Mouse (Mus musculus): Measurements from ENCODE around the gene Kcna10. TPM values are rescaled to one million over a fixed set of nuclear protein-coding genes. Genes with fewer than 3 reads are reported as not detected.

Gene Kcna10
- polyA plus RNA-seq (2012; fragmentation: generic; extraction: Trizol) = not detected
- long read RNA-seq, experiment 1 = 0 reads
- long read RNA-seq, experiment 2 = 0 reads

DNA sequence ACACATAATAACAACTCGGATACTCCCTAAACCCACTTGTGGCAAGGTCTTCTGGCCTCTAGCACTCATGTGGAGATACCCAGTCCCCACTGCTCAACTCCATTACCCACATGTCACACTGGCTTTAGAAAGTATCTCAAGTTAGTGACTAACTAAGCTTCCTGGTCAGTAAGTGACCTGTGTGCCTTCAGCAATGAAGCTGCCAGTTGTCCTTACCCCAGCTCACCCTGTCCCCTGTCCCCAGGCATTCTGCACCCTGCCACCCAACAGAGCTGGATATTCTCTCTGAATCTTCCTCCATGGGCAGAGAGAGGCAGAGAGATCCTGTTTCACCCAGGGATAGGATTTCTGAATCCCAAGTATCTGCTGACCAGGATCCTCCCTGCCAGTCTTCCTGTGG, at the start of gene Kcna10:
TSS of gene Kcna10 (plus strand) at position 301 of the 400 bp plus-strand sequence.
- Histone ChIP-seq H3K4me3 (ENCODE audit: insufficient read depth, poor library complexity, severe bottlenecking) (no peak within 1 kb of the TSS), H3K36me3 (ENCODE audit: control insufficient read depth, insufficient read depth) (no peaks in the 10 kb centered on the region), H3ac (ENCODE audit: control insufficient read depth, insufficient read length, low read depth) (no peak within 1 kb of the TSS), H3K79me2 (ENCODE audit: control insufficient read depth, insufficient read depth) (no peaks in the 10 kb centered on the region), H3K27me3 (ENCODE audit: control insufficient read depth, insufficient read depth, insufficient read length) (peaks cover 41% of the 10 kb centered on the region), H3K79me3 (ENCODE audit: low read depth) (no peaks in the 10 kb centered on the region)
- TF ChIP-seq CEBPB (IDR thresholded peaks at IDR 0.05; ENCODE audit: low read depth) = no peak
- no peak for TF ChIP-seq USF1 (IDR thresholded peaks at IDR 0.05; ENCODE audit: low read depth)
- TF ChIP-seq FOSL1 (IDR thresholded peaks at IDR 0.05; ENCODE audit: insufficient read depth, low read length, poor library complexity, severe bottlenecking) = no peak
- no peak for TF ChIP-seq MYOD1 (IDR thresholded peaks at IDR 0.05; ENCODE audit: control insufficient read depth, insufficient read length, low read depth)
- TF ChIP-seq CTCF (IDR thresholded peaks at IDR 0.05; ENCODE audit: control insufficient read depth, insufficient read depth, insufficient read length) = no peak
- no peak for TF ChIP-seq MYOG (IDR thresholded peaks at IDR 0.05; ENCODE audit: control insufficient read depth, extremely low read depth, insufficient read length)
- TF ChIP-seq MAX (IDR thresholded peaks at IDR 0.05) = no peak

DNA sequence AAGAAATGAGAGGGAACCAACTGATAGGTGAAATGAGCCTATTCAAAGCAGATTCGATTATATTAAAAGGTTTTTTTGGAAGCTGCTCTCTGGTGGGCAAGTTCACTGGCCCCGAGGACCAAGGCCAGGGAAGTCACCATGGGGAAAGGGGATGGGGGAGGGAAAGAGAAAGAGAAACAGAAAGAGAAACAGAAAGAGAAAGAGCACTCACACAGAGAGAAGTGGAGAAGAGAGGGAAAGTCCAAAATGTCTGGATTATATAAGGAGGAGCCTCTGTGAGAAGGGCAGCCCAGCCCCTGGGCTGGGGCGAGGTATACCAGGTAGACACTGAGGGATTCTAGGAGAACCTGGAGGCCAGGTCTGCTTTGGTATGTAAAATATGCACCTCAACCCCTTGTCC, 48.4 kb upstream of the Kcna10 start:
- no peak overlapping the region for H3ac ChIP-seq (ENCODE audit: control insufficient read depth, insufficient read length, low read depth)
- no peaks in the 10 kb centered on the region for H3K79me3 ChIP-seq (ENCODE audit: low read depth)
- peaks cover 4% of the 10 kb centered on the region for H3K27me3 ChIP-seq (ENCODE audit: control insufficient read depth, insufficient read depth, insufficient read length)
- TF ChIP-seq CEBPB (IDR thresholded peaks at IDR 0.05; ENCODE audit: low read depth) (no peak), USF1 (IDR thresholded peaks at IDR 0.05; ENCODE audit: low read depth) (no peak)
- no peaks in the 10 kb centered on the region for H3K79me2 ChIP-seq (ENCODE audit: control insufficient read depth, insufficient read depth)
- H3K36me3 ChIP-seq (ENCODE audit: control insufficient read depth, insufficient read depth) = no peaks in the 10 kb centered on the region
- no peak overlapping the region for H3K4me3 ChIP-seq (ENCODE audit: insufficient read depth, poor library complexity, severe bottlenecking)

DNA sequence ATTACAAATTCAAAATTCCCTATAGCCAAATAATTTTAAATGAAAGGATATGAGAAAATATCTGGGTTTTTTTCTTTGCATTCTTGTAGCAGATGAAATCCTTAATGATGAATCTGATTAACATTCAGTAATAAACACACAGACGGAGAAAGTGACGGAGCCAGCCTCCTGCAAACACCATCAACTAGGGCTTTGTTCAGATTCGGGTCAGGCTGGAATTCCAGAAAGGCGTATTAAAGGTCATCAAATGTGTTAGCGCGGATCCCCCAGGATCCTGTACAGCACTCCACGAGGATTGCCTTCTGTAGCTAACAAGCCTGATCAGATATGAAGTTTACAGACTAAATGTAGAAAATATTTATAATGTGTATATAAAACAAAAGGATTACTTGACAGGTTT, 35.7 kb upstream of the Kcna10 start:
- H3K4me3 ChIP-seq (ENCODE audit: insufficient read depth, poor library complexity, severe bottlenecking) = no peak overlapping the region
- no peaks in the 10 kb centered on the region for H3K36me3 ChIP-seq (ENCODE audit: control insufficient read depth, insufficient read depth)
- H3K27me3 ChIP-seq (ENCODE audit: control insufficient read depth, insufficient read depth, insufficient read length) = no peaks in the 10 kb centered on the region
- H3K79me2 ChIP-seq (ENCODE audit: control insufficient read depth, insufficient read depth) = no peaks in the 10 kb centered on the region
- H3K79me3 ChIP-seq (ENCODE audit: low read depth) = no peaks in the 10 kb centered on the region
- H3ac ChIP-seq (ENCODE audit: control insufficient read depth, insufficient read length, low read depth) = no peak overlapping the region
- TF ChIP-seq USF1 (IDR thresholded peaks at IDR 0.05; ENCODE audit: low read depth) (no peak), CTCF (IDR thresholded peaks at IDR 0.05; ENCODE audit: control insufficient read depth, insufficient read depth, insufficient read length) (no peak), MAX (IDR thresholded peaks at IDR 0.05) (no peak), MYOG (IDR thresholded peaks at IDR 0.05; ENCODE audit: control insufficient read depth, extremely low read depth, insufficient read length) (no peak), FOSL1 (IDR thresholded peaks at IDR 0.05; ENCODE audit: insufficient read depth, low read length, poor library complexity, severe bottlenecking) (no peak), MYOD1 (IDR thresholded peaks at IDR 0.05; ENCODE audit: control insufficient read depth, insufficient read length, low read depth) (no peak), CEBPB (IDR thresholded peaks at IDR 0.05; ENCODE audit: low read depth) (no peak)

DNA sequence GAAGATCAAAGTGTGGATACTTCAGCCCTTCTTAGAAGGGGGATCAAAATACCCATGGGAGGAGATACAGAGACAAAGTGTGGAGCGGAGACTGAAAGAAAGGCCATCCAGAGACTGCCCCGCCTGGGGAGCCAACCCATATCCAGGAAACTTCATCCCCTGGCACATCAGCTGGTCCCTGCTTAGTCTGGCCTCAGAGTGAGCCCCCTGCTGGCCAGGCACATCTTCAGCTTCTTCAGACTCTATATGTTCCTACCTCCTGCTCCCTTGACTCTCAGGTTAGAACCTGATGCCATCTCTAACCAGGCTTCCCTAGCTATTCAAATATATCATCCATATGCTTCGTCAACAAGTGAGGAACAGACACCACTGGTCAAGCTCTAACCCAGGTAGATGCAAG, 33.9 kb upstream of the Kcna10 start:
- Histone ChIP-seq H3K4me3 (ENCODE audit: insufficient read depth, poor library complexity, severe bottlenecking) (no peak overlapping the region), H3K79me2 (ENCODE audit: control insufficient read depth, insufficient read depth) (no peaks in the 10 kb centered on the region), H3ac (ENCODE audit: control insufficient read depth, insufficient read length, low read depth) (no peak overlapping the region), H3K36me3 (ENCODE audit: control insufficient read depth, insufficient read depth) (no peaks in the 10 kb centered on the region), H3K79me3 (ENCODE audit: low read depth) (no peaks in the 10 kb centered on the region), H3K27me3 (ENCODE audit: control insufficient read depth, insufficient read depth, insufficient read length) (peaks cover 4% of the 10 kb centered on the region)
- TF ChIP-seq CTCF (IDR thresholded peaks at IDR 0.05; ENCODE audit: control insufficient read depth, insufficient read depth, insufficient read length) (peak; percentile 12), MYOG (IDR thresholded peaks at IDR 0.05; ENCODE audit: control insufficient read depth, extremely low read depth, insufficient read length) (no peak)

DNA sequence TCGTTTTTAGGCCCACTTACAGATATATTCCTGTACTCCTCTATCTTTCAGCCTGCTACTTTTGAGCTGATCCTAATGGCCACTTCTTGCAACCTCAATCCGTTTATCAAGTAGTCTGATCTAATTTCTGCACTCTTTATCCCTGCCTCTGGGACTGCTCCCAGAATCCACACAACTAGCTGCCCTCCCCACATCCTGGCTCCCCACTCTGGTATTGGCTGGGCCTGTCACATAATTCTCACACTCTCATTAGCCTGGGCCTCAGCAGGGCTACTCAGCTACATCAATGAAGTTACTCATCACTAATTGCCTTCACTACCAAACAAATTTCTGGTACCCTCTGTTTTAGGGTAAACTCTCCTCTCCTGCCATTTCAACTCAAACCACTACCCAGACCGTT, 32.4 kb upstream of the Kcna10 start:
- Histone ChIP-seq H3K36me3 (ENCODE audit: control insufficient read depth, insufficient read depth) (no peaks in the 10 kb centered on the region), H3ac (ENCODE audit: control insufficient read depth, insufficient read length, low read depth) (no peak overlapping the region), H3K79me3 (ENCODE audit: low read depth) (no peaks in the 10 kb centered on the region), H3K27me3 (ENCODE audit: control insufficient read depth, insufficient read depth, insufficient read length) (peaks cover 7% of the 10 kb centered on the region), H3K4me3 (ENCODE audit: insufficient read depth, poor library complexity, severe bottlenecking) (no peak overlapping the region), H3K79me2 (ENCODE audit: control insufficient read depth, insufficient read depth) (no peaks in the 10 kb centered on the region)
- TF ChIP-seq FOSL1 (IDR thresholded peaks at IDR 0.05; ENCODE audit: insufficient read depth, low read length, poor library complexity, severe bottlenecking) = no peak
- TF ChIP-seq MAX (IDR thresholded peaks at IDR 0.05) = no peak

DNA sequence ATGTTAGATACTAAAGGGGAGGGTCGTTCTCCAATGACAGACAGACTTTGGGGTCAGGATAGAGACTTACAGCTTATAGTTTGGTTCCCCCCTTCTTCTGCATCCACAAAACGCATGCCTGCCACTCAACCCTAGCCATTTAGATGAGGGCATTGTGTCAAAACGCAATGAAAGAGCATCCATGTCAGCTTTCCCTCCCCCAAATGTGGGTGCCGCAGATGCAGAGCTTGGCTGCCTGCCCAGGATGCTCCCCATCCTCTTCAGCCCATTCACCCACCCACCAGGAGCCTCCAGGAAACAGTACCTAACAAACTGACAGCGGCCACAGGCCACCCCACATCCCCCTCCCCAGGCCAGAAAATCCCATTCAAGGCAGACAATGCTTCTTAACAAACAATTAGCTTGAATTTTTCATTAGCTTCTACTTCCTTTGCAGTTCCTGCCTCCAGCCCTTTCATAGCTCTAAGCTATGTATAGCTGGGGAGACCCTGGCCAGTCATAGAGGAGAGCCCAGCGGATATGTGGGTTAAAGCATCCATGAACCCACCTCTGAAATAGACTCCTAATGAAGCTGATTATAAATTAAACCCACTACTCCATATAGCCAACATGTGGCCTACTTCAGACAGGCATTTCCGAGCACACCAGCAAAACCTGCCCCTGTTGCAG, 31.9 kb upstream of the Kcna10 start:
- peaks cover 7% of the 10 kb centered on the region for H3K27me3 ChIP-seq (ENCODE audit: control insufficient read depth, insufficient read depth, insufficient read length)
- no peaks in the 10 kb centered on the region for H3K36me3 ChIP-seq (ENCODE audit: control insufficient read depth, insufficient read depth)
- no peak overlapping the region for H3K4me3 ChIP-seq (ENCODE audit: insufficient read depth, poor library complexity, severe bottlenecking)
- H3ac ChIP-seq (ENCODE audit: control insufficient read depth, insufficient read length, low read depth) = no peak overlapping the region
- H3K79me2 ChIP-seq (ENCODE audit: control insufficient read depth, insufficient read depth) = no peaks in the 10 kb centered on the region
- TF ChIP-seq USF1 (IDR thresholded peaks at IDR 0.05; ENCODE audit: low read depth) (no peak), CEBPB (IDR thresholded peaks at IDR 0.05; ENCODE audit: low read depth) (no peak), MYOG (IDR thresholded peaks at IDR 0.05; ENCODE audit: control insufficient read depth, extremely low read depth, insufficient read length) (no peak), CTCF (IDR thresholded peaks at IDR 0.05; ENCODE audit: control insufficient read depth, insufficient read depth, insufficient read length) (no peak), MAX (IDR thresholded peaks at IDR 0.05) (no peak), FOSL1 (IDR thresholded peaks at IDR 0.05; ENCODE audit: insufficient read depth, low read length, poor library complexity, severe bottlenecking) (no peak), MYOD1 (IDR thresholded peaks at IDR 0.05; ENCODE audit: control insufficient read depth, insufficient read length, low read depth) (no peak)
- H3K79me3 ChIP-seq (ENCODE audit: low read depth) = no peaks in the 10 kb centered on the region
